Mouse (Mus musculus): ENCODE data around the gene Ccdc88b.

The Ccdc88b gene

DNA sequence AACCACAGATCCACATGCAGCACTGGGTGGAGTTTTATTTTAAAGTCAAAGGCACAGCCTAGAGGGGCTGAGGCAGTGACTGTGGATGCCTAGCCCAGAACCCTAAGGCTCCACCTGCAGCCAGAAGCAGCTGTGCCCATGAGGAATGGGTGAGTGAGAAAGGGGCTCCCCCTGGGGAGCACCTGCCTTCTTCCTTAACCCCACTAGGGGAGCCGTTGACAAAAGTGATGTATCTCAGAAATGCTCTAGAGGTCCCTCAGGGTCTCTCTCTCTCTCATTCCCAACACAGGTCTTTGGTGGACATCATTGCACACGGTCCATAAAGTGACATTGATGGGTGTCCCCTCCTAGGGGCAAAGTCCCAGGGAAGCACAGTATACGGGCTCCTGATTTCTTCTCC lies 28.9 kb downstream of the Ccdc88b start:
- WGBS: 66% methylated on average over 3 of the region's 3 CpGs

DNA sequence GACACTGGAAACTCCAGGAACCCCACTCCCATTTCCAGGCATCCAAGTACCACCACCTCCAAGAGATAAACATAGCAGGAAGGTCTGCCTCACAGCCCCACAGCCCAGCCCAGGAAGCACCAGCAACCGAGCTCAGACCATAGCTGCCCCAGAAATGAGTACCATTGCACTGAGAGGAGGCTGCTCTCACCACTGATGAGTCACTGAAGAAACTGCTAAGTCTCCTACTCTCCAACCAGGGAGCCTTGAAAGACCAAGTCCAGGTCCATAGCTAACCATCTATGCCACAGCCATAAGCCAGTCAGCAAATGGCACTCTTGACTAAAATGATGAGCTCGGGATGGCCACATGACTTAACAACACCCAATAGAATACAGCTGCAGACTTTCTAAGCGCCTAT lies 31.4 kb downstream of the Ccdc88b start:
- 73% methylated on average over 3 of the region's 3 CpGs for WGBS

DNA sequence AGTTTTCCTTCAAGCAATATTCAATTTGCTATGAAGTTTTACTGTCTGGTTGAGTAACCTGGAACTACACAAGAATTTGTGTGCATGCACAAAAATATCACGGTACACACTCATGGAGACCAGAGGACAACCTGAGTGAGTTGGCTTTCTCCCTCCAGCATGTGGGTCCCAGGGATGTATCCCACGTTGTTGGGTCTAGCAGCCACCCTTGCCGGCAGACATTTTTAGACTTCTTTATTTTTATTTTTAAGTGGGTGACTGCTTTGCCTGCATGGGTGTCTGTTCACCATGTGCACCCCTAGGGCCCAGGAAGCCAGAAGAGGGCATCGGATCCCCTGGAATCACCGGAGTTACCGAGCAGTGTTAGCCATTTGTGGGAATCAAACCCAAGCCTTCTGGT lies 32.6 kb downstream of the Ccdc88b start:
- WGBS: 42% methylated on average over 6 of the region's 6 CpGs

DNA sequence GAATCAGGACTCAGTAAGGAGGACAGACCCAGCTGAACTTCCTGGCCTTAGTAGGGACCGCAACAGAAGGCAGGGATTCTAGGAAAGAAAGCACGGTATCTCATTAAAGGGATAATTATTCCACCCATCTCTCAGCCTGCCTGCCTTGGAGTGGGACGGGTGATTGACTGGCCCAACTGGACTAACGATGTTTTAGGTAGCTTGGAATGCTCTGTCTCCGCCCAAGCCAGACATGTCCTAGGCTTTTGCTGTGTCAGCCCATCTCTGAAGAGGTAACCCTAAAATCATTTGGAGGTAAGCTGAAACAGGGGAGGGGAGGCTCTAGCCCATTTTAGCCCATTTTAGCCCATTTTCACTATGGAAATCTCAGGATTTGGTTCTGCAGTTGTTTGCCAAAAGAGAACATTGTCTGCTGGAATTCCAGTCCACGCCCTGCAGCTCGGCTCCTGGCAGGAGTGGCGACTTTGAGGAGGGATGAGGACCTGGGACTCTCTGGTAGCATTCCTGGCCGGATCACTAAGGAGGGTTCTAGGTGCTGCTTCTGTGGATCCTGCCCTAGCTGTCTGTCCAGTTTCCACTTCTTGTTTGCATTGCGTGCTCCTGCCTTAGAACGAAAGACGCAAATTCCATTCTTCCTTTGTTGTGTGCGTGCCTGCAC lies 37.3 kb downstream of the Ccdc88b start:
- WGBS: 85% methylated on average over 13 of the region's 13 CpGs

DNA sequence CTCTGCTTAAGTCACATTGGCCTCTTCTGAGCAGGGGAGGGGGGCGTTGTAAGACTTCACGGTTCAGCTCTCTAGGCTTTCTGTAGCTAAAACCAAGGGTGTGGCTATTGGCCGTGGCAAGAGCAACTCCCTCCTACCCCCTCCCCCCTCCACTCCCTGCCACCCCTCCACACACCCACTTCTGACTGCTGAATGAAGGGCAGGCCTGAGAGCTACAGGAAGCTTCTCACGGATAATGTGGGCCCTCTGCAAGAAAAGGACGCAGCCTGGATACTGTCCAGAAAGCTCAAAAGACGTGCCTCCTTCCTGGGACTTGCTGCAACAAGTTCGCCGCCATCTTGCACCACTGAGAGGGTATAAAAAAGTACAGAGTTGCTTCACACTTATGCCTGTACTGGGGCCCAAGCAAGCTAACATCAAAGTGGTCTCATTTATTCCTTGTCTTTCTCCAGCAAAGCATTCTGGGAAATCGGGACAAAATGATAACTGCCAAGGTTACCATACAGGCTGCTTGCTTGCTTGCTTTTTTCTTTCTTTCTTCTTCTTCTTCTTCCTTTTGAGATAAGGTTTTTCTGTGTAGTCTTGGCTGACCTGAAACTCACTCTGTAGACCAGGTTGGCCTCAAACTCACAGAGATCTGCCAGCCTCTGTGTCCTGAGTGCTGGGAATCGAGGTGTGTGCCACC lies 38.7 kb downstream of the Ccdc88b start:
- WGBS: 60% methylated on average over 10 of the region's 10 CpGs

DNA sequence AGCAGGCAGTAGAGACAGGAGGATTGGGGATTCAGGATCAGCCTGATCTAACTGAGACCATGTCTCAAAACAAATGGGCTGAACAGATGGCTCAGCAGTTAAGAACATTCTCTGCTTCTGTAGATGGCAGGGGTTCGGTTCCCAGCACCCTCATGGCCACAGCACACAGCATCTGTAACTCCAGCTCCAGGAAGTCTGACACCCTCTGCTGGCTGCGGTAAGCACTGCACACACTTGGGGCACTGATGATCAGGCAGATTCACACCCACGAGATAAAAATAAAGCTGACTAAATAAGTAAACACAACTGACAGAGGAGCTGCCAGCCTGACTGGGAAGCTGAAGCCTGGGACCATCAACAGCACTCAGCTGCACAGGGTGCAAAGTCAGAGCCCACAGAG lies 43.1 kb downstream of the Ccdc88b start:
- WGBS: 81% methylated on average over 3 of the region's 3 CpGs

DNA sequence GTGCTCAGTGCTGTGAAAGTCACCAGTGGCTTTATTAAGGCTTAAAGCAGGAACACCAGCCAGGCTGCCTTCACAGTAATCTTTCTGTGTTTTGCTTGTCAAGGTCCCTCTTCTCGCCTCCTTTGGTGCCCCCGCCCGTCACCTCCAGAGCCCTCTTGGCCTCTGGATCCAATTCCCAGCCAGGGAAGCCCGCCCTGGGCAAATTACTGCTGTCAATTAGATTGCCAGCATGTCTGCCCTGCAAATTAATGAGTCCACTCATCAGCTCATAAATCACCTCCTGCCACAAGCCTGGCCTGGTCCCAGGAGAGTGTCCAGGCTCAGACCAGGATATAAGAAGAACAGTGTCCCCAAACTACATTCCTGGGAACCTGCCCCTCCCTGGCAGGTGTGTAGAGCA lies 43.6 kb downstream of the Ccdc88b start:
- WGBS: 70% methylated on average over 4 of the region's 4 CpGs
